Mouse (Mus musculus): Measurements from ENCODE around the gene Lamb1.

Gene Lamb1

DNA sequence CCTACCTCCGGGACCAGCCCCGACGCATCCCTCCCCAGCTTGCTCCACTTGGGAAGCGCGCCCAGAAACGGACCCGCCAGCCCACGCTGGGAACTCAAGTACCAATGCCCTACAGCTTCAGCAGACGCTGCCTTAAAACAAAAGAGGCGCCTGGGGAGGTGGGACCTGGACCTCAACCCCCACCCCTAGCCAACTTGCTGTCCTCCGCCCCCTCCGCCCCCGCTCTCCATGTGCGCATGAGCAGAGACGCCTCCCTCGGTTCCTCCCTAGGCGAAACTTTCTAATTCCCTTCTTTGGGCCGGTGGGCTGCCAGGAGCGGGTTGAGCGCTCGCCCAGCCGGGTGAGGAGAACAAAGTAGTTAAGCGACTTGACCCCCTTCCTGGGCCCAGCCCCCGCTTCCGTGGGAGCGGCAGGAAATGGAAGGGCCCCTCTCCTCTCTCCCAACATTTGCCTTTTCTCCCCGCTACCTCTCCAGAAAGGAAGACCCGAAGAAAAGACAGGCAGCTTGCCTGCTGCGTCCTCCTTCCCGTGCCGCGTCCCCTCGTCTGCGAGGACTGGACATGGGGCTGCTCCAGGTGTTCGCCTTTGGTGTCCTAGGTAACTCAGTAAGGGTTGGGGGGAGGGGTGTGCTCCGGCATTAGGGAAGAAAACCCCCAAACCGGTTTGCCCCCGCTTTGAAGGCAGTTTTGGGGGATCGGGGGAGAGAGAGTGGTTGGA lies at the start of gene Lamb1:
Lamb1 (plus strand) TSS at position 230 of the 717 bp plus-strand sequence.
- no peak for DNase-seq

DNA sequence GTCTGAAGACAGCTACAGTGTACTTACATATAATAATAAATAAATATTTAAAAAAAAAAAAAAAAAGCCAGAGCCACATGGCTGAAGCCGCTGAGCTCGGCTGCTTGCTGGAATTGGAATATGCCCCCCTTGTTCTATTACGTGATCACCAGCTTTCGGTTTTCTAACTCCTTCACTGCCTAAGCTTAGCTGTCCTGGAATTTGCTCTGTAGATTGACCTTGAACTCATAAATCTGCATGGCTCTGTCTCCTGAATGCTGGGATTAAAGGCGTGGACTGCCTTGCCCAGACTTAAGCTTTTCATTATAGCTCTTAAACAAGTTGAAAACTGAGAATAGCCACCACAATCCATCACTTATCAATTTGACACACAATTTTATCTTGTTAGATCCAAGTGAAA lies 47.8 kb upstream of the Lamb1 start:
- DNase-seq = no peak

DNA sequence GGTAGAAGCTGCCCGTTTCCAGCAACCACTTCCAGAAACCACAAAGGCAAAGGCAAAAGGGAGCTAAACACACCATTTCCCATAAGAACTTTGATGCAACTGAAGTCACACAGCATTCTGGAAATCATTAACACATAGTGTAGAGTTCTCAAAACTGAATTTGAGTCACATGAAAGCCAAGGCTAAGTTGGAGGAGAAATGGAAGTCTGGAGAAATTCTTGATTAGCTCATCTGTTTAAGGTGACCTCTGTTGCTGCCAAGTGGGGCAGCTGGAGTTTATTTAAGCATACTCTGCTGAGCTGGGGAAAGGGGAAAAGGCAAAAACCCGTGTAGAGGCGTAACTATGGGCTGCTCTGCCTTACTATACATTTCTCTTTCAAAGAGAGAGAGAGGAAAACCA lies 46.3 kb upstream of the Lamb1 start:
- no peak for DNase-seq

DNA sequence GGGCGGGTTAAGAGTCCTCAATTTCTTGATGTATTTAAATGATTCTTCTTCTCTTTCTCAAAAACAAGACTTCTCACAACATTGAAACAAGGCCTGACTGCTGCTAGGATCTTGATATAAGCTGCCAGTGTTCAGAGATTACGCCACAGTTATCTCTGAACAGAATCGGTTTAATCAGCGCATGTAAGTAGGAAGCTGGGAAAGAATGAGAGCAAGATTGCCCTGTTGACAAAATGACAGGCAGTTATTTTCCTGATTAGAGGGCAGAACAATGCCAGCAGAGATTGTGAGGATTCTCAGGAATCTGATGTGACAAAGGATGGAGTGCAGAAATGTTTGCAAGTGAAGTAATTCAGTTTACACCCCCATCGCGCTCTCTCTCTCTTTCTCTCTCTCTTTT lies 43.5 kb upstream of the Lamb1 start:
- DNase-seq = no peak

DNA sequence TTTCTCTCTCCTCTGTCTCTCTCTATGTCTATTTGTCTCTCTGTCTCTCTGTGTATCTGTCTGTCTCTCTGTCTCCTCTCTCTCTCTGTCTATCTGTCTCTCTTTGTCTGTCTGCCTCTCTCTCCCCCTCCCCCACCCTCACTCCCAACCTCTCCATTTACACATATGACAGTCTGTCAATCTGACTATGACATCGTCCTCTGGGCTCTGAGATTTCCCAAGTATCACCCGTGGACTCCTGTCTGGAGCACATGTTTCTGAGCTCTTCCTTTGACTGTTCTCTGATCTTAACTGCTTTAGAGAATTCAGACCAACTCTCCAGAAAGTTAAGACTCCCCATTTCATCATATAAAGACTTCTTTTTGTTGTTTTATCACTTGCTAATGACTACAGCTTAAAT lies 42.8 kb upstream of the Lamb1 start:
- no peak for DNase-seq

DNA sequence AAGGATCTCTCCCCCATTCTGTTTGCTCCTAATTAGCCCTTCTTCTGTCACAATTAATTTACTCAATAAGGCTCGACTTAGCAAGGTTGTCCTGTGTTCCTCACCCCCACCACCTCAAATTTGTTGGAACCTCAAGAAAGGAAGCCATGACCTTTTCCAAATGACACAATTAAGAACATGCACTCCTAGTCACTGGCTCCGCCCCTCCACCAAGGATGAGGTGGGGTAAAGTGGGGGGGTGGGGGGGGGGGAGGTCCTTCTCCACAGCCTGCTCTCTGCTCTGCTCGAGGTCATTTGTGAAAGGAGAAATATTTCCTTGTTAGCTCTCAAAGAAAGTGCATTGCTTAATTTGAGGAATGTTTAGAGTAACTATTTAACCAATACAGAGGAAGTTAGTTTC lies 42.3 kb upstream of the Lamb1 start:
- DNase-seq = no peak

DNA sequence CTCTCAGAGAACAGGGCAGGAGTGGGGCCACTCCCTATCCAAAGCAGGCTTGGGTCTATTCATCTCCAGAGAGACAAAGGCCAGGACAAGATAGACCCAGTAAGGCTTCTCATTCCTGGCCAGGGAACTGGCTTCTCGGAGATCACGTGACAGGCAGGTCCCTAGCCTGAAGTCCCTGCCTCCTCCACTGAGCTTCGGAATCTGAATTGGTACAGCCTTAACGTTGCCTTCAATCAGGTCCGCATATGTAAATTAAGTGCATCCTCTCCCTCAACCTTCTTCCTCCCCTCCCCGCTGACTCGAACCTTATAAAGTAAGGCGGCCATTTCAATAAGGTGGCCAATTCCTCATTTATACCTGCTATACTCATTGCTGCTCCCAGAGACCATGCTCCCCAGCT lies 39.6 kb upstream of the Lamb1 start:
- no peak for DNase-seq

DNA sequence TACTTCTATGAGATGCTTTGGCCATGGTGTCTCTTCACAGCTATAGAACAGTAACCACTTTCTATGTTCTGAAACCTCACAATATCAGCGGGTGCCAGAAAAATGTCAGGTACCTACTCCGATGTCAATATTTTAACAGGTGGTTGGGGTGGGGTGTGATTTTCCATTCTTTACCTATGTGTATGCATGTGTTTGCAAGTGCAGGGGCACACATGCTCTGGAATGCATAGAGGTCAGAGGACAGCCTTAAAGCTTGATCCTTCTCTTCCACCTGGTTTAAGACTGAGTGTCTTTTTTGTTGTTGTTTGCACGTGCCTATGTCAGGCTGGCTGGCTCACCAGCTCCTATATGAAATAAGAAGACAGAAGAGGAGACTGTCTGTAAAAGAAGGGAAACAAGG lies 37.9 kb upstream of the Lamb1 start:
- DNase-seq = no peak

DNA sequence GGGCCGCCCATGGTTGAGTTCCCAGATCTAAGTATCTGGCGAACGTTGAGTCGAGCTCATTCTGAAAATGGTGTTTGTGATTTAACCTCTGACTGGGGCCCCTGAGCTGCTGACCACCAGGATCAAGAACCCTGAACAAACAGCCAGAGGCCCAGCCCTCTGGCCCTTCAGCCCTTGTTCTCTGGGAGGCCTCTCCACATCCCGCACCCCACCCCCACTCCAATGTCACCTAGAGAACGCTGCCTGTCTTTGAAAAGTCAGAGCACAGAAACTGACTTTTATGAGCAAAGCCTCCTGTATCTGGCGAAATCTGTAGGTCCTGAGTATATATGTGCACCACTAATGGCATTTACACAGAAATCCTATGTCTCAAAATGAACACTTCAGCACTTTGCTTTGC lies 36.2 kb upstream of the Lamb1 start:
- no peak for DNase-seq

DNA sequence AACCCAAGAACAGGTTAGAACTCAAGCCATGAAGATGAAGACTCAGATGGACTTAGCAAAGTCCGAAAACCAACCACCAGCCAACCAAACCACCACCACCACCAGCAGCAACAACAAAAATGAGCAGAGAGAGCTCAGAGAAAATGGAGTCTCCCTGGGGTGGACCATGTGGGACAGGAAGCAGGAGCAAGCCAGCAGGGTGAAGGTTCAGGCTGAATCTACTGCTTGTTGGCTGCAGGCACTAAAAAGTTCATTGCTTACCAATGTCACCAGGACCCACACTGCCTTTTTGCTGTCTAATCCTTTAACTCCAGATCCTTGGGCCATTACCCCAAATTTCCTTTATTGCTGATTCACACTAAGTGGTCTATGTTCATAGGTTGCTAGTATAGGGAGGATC lies 32.4 kb upstream of the Lamb1 start:
- DNase-seq = no peak

DNA sequence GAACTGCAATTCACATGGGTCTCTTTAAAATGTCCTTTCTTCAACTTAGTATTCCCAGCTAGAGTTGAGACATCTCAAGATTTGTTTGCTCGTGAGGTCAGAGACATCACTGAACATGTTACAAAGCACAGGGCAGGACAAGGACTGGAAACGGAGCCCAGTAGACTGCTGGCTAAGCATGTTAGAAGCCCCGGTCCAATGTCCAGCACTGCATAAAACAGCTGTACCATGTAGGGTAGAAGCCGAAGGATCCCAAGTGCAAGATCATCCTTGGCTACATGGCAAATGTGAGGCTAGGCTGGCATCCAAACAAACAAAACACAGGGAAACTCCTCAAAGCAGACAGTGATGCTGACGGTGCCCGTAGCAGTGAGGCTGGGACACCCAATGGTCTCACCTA lies 30.0 kb upstream of the Lamb1 start:
- no peak for DNase-seq

DNA sequence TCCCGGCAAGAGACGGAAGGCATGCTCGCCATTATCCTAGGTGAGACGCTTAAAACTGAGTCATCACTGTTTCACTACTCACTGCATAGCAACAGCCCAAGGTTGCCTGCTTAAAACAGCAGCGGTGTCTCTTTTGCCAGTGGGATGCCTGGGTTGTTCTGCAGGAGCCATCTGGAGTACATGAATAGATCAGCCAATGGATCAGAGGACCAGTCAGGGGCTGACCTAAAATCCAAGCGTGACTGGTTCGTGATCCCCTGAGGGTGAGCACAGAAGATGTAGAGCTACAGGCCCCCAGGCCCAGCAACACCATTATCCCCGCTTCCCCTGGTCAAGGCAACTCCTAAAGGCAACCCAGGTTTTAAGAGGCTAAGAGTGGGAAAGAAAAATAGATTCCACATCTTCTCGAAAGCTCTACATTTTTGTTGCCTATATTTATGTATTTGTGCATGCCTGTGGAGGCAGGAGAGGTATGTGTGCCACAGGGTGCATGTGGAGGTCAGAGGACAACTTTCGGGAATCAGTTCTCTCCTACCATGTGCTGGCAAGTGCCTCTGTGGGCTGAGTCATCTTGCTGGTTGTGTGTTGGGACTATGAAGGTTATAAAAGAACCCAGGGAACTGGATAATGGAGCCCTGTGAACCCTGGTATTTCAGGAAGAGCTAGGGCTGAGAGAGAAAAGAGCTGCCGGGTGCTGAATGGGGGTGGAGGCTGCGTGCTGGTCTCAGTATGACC lies 28.0 kb upstream of the Lamb1 start:
- DNase-seq = no peak

DNA sequence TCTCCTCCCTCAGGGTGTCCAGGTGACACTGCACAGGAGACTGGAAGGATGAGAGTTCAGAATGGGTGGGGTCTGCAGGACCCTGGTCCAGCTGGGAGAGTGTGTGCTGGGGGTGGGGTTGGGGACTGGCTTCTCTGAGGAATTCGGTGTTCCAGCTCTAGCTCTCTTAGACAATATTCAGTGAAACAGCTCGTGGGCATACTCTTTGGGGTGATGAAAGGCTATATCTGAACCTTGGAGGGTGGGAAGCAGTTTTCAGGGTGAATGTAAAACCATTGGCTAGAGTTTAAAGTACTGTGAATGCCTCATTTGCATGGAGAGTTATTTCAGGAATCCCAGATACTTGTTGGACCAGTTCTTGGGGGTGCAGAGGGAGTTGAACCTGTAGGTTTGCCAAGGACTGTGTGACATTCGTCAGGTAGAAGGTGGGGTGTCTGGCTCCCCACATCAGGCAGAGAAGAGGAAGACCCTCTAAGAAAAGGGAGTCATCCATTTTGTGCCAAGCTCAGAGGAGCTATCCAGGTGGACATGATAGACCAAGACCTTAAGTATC lies 25.9 kb upstream of the Lamb1 start:
- DNase-seq = no peak

DNA sequence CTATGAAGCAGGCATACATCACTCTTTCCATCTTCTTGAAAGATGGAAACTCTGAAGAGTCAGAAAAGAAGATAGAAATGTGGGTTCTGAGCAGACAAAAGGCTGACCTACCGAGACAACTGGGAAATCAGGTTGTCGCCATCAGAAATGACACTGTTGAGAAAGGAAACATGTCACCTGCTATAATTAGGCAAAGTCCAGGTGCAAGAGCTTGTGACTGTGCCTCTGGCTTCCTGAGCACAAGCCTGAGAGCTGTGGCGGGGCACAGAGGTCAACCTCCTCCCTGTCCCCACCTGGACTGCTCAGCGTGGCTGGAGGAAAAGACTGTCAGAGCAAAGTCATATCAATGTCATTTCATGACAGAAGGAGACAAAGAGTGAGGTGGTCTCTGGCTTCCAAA lies 25.2 kb upstream of the Lamb1 start:
- DNase-seq = no peak

DNA sequence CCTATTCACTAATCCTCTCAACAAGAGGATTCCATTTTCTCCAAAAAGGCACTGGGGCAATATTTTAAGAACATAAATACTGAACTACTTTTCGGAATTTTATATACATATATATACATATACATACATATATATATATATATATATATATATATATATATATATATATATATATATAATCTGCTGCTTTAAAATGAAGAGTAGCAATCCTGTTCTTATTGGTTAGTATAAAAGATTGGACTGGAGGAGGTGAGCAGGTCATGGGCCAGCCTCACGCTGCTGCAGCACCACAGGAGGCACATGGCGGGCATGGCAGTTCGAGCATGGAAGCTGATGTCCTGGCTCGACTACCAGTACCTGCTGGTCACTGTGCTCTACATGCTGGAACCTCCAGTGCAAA lies 24.6 kb upstream of the Lamb1 start, which contains the start of gene Gm6993:
Gm6993 (plus strand) TSS at position 301 of the 400 bp plus-strand sequence.
- DNase-seq = no peak

DNA sequence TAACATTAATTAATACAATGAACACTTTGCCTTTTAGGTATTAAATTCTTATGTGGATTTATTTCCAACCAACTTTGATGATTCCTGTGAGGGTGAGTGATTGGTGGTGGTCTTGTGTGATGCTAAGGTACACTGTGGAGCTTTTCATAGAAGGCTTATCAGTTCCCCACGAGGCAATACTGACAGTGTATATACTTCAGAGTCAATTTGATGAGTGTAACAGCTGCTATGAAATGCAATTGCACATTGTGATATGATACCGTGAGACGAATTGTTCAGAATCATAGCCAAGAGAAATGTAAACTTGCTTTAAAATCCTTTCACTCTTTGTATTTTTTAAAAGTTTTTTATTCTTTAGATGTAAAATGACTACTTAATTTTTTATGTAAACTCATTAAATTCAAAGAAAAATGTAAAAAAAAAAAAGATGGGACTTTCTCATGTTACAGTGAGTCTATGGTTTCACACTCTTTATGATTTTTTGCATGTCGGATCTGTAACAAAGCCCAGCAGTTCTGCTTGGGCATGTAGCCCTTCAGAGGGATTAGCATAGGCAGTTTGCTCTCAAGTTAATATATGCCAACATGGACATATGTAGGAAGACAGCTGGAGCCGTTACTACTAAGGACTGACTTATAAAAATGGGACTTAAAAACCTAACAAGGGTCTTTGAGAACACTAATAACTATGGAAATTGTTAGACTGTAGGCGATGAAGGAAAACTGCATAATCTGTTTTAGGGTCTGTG lies 23.3 kb upstream of the Lamb1 start:
- DNase-seq = no peak

DNA sequence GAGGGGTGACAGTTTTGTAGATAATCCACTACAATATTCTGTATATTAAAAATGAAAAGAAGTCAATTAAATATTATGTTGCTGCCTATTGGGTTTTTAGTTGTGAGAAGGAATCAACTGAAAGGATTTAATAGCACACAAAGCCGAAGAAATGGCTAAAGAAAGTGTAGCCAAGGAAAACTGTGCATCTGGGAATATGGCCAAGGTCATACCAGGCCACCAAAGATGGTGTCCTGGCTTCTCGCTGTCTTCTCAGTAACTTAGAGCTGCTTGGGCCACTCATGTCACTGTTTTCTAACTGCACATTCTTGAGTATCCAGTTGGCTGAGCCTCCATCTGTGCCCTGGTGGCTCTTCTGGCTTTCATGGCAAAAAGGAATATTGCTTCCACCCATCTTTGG lies 21.0 kb upstream of the Lamb1 start:
- DNase-seq = no peak

DNA sequence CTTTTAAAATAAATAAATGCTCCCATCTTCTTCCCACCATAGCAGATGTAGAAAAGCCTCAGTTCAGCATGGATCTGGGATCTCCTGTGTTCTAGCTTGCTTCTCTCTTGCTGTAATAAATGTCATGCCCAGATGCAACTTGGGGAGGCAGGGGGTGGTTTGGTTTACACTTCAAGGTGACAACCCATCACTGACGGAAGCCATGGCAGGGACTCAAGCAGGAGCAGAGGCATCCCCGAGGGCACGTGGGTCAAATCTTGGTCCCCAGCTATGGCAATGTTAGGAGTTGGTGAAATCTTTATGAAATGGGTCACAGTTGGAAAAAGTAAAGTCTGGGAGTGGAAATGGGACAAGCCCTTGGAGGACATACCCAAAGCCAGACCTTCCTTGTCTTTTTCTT lies 20.3 kb upstream of the Lamb1 start:
- no peak for DNase-seq

DNA sequence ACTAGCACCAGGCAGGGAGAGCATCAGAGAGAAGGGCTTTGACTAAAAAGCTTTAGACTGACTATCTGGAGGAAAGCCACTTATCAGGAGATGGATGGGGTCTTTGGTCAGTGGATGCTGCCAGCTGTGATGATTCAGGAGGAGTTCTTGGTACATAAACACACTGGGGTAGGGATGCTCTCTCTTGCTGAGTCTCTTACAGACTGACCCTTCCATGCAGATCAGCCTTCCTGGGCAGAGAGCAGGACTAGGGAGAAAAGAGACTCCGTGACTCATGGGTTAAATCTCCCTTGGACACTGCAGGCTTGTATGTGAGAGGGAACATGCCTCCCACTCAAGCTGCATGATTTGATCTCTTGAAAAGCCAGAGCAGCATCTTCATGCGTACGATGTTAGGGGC lies 18.9 kb upstream of the Lamb1 start:
- DNase-seq = no peak

DNA sequence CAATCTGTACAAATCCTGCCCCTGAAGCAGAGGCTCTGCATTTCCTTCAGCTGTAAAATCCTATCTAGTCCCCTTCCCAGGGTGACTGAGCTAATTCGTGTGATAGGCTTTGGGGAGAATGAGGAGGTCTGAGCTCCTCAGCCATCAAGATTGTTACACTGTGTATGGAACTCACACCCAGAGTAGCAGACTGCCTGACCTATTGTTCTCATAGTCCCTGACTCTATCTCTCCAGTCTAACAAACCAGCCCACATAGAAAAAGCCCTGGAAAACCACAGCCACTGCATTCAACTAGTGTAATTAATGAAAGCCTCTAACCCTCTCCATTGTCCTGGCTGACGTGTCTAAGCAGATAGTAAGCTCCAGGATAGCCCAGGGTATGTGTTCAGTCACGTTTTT lies 18.4 kb upstream of the Lamb1 start:
- no peak for DNase-seq

DNA sequence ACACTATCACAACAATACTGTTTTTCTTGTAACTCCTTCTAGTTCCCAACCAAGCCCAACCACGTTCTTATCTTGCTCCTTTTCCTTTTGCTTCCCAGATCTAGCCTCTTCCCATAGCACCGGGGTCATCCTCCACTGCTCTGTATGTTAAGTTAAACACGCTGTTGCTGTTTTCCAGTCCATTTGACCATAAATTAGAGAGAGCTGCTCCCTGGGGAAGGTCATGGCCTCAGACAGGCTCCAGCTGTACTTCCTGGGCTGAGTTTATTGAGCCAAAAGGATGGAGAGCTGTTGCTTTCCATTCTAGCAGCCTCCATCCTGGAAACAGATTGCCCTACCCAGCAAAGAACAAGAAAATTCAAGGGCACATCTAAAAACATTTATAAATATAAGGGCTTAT lies 16.9 kb upstream of the Lamb1 start:
- no peak for DNase-seq

DNA sequence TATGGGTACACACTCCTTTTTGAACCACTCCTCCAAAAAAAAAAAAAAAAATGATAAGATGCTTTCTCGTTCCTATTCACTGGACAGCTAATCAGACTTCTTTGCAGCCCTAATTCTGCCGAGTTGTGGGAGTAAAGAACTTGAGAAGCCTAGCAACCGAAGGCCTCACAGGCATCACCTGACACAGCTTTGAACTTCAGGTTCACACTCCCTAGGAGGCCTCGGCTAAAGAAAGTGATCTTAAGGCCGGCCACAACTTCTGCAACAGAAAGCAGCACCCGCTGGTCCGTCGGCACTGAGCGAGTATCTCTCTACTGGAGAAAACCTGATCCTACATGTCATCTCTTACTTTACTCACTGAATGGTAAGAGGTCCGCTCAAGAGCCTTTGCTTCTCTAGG lies 16.4 kb upstream of the Lamb1 start:
- no peak for DNase-seq

DNA sequence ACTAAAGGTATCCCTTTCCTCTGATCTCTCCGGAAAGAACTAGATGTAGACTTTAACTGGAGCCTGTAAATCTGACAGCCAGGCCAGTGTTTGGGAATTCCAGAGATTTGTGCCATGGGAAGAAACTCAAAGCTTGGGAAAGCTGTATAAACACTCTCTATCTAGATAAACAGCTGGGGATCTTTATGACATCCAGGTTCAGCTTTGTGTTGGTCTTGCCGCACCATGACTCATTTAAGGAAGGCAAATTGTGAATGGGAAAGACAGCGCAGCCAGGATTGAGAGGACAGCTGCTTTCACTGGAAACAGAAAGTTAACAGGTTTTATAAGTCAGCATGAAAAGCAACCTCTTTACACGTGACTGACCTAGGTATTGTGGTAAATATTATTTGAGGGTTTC lies 12.8 kb upstream of the Lamb1 start:
- no peak for DNase-seq

DNA sequence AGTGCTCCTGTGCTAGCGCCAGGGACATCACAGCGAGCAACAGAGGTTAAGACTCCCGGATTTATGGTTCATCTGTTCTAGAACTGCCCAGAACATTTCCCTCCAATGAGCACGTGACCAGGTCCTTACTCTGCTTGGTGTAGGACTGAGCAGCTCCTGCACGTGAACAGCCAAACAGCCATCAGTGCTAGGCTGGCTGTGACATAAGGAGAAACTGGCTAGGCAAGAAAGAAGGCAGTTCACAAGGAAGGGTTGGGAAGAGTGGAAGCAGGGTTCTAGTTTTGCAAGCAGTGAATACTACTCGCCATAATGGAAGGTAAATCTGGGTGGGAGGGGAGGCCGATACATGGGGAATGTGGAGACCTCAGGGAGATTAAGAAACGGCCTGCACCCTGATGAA lies 10.1 kb upstream of the Lamb1 start:
- DNase-seq = no peak

All from thymus, postnatal 14 days (tissue).